Mouse (Mus musculus) forebrain, embryonic 15.5 days (tissue): Measurements from ENCODE around the gene Prr7. TPM values are rescaled to one million over a fixed set of nuclear protein-coding genes. Genes with fewer than 3 reads are reported as not detected.
A peak's percentile ranks its signal among the peaks of the same experiment; 100 is the strongest.

Experiments
- ATAC-seq: fragments of 200-750 bp; cut with Nextera tagmentation; replicated peaks from 2 replicates; pipeline ENCODE4 v1.8.0; 2017; ENCODE audit warnings: mild to moderate bottlenecking, moderate TSS enrichment, moderate library complexity
- H3K27ac ChIP-seq: fragments of 300-500 bp; sonication (generic); replicated peaks from 2 replicates; pipeline ENCODE4 v1.5.1; 2015; ENCODE audit warnings: mild to moderate bottlenecking, inconsistent platforms
- H3K27me3 ChIP-seq: fragments of 300-500 bp; sonication (generic); 2 replicates; pipeline ENCODE4 v1.6.1; 2015; ENCODE audit warnings: inconsistent platforms
- H3K36me3 ChIP-seq: fragments of 300-500 bp; sonication (generic); 2 replicates; pipeline ENCODE4 v1.6.1; 2015; ENCODE audit warnings: mild to moderate bottlenecking, inconsistent platforms
- H3K4me1 ChIP-seq: fragments of 300-500 bp; sonication (generic); 2 replicates; pipeline ENCODE4 v1.6.1; 2015; ENCODE audit warnings: inconsistent platforms
- H3K4me2 ChIP-seq: fragments of 300-500 bp; sonication (generic); replicated peaks from 2 replicates; pipeline ENCODE4 v1.6.1; 2015; ENCODE audit warnings: mild to moderate bottlenecking, inconsistent platforms
- H3K4me3 ChIP-seq: fragments of 300-500 bp; sonication (generic); 2 replicates; pipeline ENCODE4 v1.5.1; 2015; ENCODE audit warnings: mild to moderate bottlenecking, inconsistent platforms
- H3K9ac ChIP-seq: fragments of 300-500 bp; sonication (generic); replicated peaks from 2 replicates; pipeline ENCODE4 v1.6.1; 2015; ENCODE audit warnings: mild to moderate bottlenecking, inconsistent platforms
- H3K9me3 ChIP-seq: fragments of 300-500 bp; sonication (generic); 2 replicates; pipeline ENCODE4 v1.6.1; 2016; ENCODE audit warnings: inconsistent platforms
- WGBS: fragments of 180-500 bp; shearing (Covaris S2); methylation state at CpG from one replicate; pipeline ENCODE4 v1.1.7; 2015; ENCODE audit warnings: mixed read lengths; 5-methylcytosine and 5-hydroxymethylcytosine counted together
- polyA plus RNA-seq: library from polyadenylated mRNA; unstranded; fragments of >200 nt; fragmentation: Nextera tagmentation; extraction: Ambion mirVana; gene quantifications from 2 replicates; pipeline ENCODE4 v1.2.1, GENCODE M21; 2015

Gene Prr7
- polyA plus RNA-seq, 1 experiment from 2014 or later: 3.2 TPM

DNA sequence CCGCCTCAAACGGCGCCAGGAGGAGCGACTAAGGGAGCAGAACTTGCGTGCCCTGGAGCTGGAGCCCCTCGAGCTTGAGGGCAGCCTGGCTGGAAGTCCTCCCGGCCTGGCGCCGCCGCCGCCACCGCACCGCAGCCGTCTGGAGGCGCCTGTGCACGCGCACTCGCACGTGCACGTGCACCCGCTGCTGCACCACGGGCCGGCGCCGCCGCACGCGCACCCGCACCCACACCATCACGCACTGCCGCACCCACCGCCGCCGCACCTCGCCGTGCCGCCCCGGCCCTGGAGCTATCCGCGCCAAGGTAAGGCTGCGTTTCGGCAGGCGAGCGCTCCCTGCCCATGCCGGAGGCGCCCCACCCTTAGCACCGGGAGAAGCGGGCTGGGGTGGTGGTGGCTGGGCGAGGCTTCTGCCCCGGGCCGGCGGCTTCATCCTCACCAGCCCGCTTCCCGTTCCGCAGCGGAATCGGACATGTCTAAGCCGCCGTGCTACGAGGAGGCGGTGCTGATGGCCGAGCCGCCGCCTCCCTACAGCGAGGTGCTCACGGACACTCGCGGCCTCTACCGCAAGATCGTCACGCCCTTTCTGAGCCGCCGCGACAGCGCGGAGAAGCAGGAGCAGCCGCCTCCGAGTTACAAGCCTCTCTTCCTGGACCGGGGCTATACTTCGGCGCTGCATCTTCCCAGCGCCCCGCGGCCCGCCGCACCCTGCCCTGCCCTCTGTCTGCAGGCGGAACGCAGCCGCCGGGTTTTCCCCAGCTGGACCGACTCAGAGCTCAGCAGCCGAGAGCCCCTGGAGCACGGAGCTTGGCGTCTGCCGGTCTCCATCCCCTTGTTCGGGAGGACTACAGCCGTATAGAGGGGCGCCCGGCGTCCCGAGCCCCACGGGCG lies 8.3 kb downstream of the Prr7 start:
- H3K9ac ChIP-seq: peak overlapping the region; percentile 75
- peaks cover 81% of the 10 kb centered on the region for H3K4me1 ChIP-seq
- H3K4me2 ChIP-seq: peak overlapping the region; percentile 99
- peak overlapping the region; percentile 92 for H3K27ac ChIP-seq
- peaks cover 37% of the 10 kb centered on the region for H3K36me3 ChIP-seq
- no peaks in the 10 kb centered on the region for H3K27me3 ChIP-seq
- under 1% methylated on average over 102 of the region's 103 CpGs for WGBS
- ATAC-seq: peak; percentile 51
- no peaks in the 10 kb centered on the region for H3K9me3 ChIP-seq
- peak overlapping the region; percentile 54 for H3K4me3 ChIP-seq

DNA sequence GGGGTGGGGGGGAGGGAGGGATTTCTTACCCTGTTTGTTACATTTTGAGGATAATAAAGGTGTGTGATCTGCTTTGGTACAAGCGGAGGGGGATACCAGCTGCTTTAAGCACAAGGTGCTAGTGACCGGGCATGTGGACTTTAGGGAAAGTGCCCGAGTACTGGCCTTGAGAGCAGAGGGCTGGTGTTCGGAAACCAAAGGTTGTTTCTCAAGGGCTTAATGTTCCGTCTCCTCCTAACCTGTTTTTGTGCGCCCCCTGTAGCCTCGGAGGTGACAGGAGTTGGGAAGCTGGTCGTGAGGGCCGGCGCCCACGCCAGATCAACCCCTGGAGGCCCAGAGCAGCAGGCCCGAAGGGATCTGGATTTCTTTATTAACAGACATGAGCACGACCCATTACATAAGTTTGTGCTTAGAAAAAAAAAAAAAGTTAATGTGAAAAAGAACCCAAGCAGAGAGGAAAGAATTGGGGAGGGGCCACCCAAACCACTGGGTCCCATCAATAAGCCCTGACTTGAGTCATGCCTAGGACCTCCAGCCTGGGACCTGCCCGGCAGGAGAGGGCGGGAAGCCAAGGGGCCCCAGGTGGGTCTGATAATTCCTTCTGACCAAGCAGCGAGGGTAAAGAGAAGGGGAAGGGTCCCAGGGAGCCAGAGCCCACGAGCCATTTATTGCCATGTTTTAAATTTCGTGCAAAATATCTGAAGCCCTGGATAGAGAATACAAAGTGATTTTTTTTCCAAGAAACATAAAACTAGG lies 9.2 kb downstream of the Prr7 start:
- Histone ChIP-seq H3K27me3 (no peaks in the 10 kb centered on the region), H3K4me2 (peak overlapping the region; percentile 99), H3K9ac (peak overlapping the region; percentile 75), H3K4me3 (peak overlapping the region; percentile 54), H3K4me1 (peaks cover 80% of the 10 kb centered on the region), H3K27ac (peak overlapping the region; percentile 92), H3K9me3 (no peaks in the 10 kb centered on the region), H3K36me3 (peaks cover 44% of the 10 kb centered on the region)
- ATAC-seq: no peak
- WGBS: 22% methylated on average over 18 of the region's 18 CpGs

DNA sequence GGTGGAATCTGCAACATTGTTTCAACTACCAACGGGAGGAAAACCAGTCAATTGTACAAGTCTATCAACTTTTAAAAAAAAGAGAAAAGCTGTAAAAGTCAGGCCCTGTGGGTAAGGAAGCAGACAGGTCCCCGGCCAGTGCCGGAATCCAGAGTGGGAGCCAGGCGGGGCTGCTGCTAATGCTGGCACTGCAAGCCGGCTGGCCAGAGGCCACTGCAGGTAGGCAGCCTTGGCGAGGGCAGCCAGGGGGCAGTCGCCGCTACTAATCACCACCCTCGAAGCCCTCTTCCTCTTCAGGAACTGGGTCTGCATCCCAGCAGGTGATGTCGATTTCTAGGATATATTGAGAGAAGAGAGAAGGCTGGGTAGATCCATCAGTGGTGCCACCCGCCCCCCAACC lies 9.9 kb downstream of the Prr7 start:
- no peak for ATAC-seq
- peaks cover 49% of the 10 kb centered on the region for H3K36me3 ChIP-seq
- no peak overlapping the region for H3K4me2 ChIP-seq
- no peaks in the 10 kb centered on the region for H3K9me3 ChIP-seq
- WGBS: 41% methylated on average over 11 of the region's 11 CpGs
- H3K4me1 ChIP-seq: peaks cover 74% of the 10 kb centered on the region
- peak overlapping the region; percentile 92 for H3K27ac ChIP-seq
- H3K4me3 ChIP-seq: no peak overlapping the region
- 0 out of 2 replicates have a peak overlapping the region, but pooled peaks have one; percentile 75 for H3K9ac ChIP-seq
- H3K27me3 ChIP-seq: no peaks in the 10 kb centered on the region

DNA sequence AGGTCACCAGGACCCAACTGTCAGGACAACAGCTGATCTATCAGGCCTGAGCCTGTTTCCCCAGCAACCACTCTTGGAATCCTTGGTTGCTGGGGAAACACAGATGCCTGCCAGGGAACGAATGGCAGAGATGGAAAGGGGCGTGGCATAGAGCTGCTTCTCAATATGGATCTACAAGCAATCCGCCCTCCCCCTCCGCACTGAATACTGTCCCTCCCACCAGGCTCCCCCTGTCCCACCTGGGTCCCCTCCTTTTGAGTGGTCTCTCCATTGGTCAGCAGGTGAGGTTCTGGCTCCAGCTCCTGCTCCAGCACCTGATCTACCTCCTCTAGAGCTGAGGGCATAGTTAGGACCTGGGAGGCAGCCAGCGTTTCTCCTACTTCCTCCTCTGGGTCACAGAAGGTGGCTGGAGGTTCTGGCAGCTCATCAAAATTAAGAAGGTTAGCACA lies 10.6 kb downstream of the Prr7 start:
- Histone ChIP-seq H3K4me3 (no peak overlapping the region), H3K36me3 (peaks cover 56% of the 10 kb centered on the region), H3K4me2 (peak overlapping the region; percentile 10; the same call in 1 of the 2 replicates), H3K9me3 (no peaks in the 10 kb centered on the region), H3K27ac (peak overlapping the region; percentile 92), H3K27me3 (no peaks in the 10 kb centered on the region), H3K4me1 (peaks cover 67% of the 10 kb centered on the region), H3K9ac (0 out of 2 replicates have a peak overlapping the region, but pooled peaks have one; percentile 12)
- peak; percentile 23; the same call in 1 of the 2 replicates for ATAC-seq
- 9% methylated on average over 5 of the region's 5 CpGs for WGBS

DNA sequence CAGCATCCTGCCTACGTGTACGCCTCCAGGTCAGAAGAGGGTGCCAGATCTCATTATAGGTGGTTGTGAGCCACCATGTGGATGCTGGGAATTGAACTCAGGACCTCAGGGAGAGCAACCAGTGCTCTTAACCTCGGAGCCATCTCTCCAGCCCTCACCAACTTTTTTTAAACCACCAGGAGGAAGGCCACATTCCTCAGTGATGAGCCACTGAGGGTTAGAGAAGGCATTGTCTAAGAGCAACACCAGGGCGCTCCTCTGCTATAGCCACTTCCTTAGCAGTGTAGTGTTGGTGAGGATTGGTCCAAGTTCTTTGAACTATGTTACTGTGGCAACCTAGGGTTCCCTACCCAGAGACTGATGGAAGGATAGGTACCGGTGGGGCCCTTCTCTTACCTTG lies 11.7 kb downstream of the Prr7 start:
- Histone ChIP-seq H3K27ac (peak overlapping the region; percentile 92; the same call in 1 of the 2 replicates), H3K4me3 (no peak overlapping the region), H3K36me3 (peaks cover 67% of the 10 kb centered on the region), H3K4me2 (no peak overlapping the region), H3K4me1 (peaks cover 56% of the 10 kb centered on the region), H3K27me3 (no peaks in the 10 kb centered on the region), H3K9ac (no peak overlapping the region), H3K9me3 (no peaks in the 10 kb centered on the region)
- 88% methylated on average over 5 of the region's 5 CpGs for WGBS
- ATAC-seq: no peak

DNA sequence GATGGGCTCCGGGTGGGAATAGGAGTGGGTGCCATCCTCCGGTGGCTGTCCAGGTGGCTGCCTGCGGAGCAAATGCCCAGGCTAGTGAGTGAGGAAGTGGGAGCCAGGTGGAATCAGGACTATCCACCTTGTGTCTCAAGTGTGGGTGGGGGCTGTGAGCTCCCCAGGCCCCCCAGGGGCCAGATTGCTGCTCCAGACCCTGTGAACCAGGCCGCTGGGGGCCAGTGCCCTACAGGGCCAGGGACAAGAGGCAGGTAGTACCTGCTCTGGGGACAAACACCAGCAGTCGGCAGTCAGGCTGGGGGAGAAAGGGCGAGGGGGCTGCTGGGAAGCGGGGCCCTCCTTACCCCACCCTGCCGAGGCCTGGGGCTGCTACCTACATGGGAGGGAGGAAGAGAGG lies 12.2 kb downstream of the Prr7 start:
- Histone ChIP-seq H3K36me3 (peaks cover 72% of the 10 kb centered on the region), H3K27me3 (no peaks in the 10 kb centered on the region), H3K9me3 (no peaks in the 10 kb centered on the region), H3K4me1 (peaks cover 51% of the 10 kb centered on the region), H3K27ac (peak overlapping the region; percentile 92; the same call in 1 of the 2 replicates), H3K9ac (no peak overlapping the region), H3K4me3 (no peak overlapping the region), H3K4me2 (no peak overlapping the region)
- WGBS: 95% methylated on average over 8 of the region's 8 CpGs
- ATAC-seq: no peak

DNA sequence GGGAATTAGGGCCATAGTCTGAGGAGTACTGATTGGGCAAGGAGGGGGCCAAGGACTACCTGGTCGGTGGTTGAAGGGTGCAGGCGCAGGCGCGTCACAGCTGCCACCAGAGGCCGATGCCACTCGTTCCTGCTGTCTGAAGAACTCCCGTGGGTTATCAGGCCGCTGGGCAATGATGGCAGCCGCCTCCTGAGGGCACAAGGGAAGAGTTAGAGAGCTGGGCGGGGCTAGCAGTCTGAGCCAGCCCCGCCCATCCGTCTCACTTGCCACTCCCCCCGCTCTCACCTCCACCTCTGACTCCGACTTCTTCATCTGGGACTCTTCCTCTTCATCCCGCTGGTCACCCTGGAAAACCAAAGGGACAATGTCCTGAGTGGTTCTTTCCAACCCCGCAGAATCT lies 13.4 kb downstream of the Prr7 start:
- no peak overlapping the region for H3K9ac ChIP-seq
- no peaks in the 10 kb centered on the region for H3K27me3 ChIP-seq
- no peak overlapping the region for H3K4me2 ChIP-seq
- no peaks in the 10 kb centered on the region for H3K9me3 ChIP-seq
- no peak for ATAC-seq
- peaks cover 85% of the 10 kb centered on the region for H3K36me3 ChIP-seq
- peaks cover 47% of the 10 kb centered on the region for H3K4me1 ChIP-seq
- WGBS: 70% methylated on average over 16 of the region's 16 CpGs
- no peak overlapping the region for H3K4me3 ChIP-seq
- peak overlapping the region; percentile 31; the same call in 1 of the 2 replicates for H3K27ac ChIP-seq

DNA sequence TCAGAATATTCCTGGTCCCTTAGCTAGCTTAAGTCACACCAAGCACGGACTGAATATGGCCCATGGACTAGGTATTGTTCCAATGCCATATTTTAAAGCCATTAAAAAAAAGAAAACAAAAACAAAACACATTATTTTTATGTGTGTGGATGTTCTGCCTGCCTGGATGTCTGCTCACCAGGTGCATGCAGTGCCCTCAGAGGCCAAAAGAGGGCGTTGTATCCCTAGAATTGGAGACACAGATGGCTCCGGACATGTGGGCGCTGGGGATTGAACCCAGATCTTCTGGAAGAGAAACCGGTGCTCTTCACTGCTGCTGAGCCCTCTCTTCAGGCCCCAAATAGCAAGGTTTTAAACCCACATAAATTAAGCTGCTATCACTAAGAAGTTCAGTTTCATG lies 14.0 kb downstream of the Prr7 start:
- Histone ChIP-seq H3K27me3 (no peaks in the 10 kb centered on the region), H3K27ac (peak overlapping the region; percentile 31; the same call in 1 of the 2 replicates), H3K4me1 (peaks cover 47% of the 10 kb centered on the region)

DNA sequence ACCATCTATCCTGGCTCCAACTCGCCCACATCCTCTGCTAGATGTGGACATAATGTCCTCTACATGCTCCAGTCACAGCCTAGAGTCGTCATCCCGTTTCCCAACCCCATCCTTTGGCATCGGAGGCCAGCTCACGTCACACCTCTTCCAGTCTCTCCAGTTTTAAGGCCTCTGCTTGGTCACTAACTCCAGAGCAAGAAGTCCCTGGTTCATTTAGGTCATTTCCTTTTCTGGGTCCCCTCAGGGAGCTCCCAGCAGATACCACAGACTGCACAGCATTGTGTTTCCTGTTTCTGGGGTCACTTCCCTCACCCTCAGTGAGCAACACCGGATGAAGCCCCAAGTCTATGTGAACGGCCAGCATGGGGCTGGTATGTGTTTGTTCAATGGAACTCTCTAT lies 14.9 kb downstream of the Prr7 start:
- H3K9me3 ChIP-seq: no peaks in the 10 kb centered on the region
- no peaks in the 10 kb centered on the region for H3K27me3 ChIP-seq
- no peak overlapping the region for H3K9ac ChIP-seq
- no peak overlapping the region for H3K4me3 ChIP-seq
- H3K4me1 ChIP-seq: peaks cover 47% of the 10 kb centered on the region
- ATAC-seq: no peak
- no peak overlapping the region for H3K4me2 ChIP-seq
- H3K36me3 ChIP-seq: peaks cover 82% of the 10 kb centered on the region
- H3K27ac ChIP-seq: no peak overlapping the region
- WGBS: 86% methylated on average over 7 of the region's 7 CpGs

More for the DNA sequence above, 14.0 kb downstream of the Prr7 start:
- H3K4me2 ChIP-seq: no peak overlapping the region
- ATAC-seq: no peak
- H3K4me3 ChIP-seq: no peak overlapping the region
- H3K9ac ChIP-seq: no peak overlapping the region
- WGBS: 48% methylated on average over 5 of the region's 5 CpGs
- peaks cover 89% of the 10 kb centered on the region for H3K36me3 ChIP-seq
- no peaks in the 10 kb centered on the region for H3K9me3 ChIP-seq

DNA sequence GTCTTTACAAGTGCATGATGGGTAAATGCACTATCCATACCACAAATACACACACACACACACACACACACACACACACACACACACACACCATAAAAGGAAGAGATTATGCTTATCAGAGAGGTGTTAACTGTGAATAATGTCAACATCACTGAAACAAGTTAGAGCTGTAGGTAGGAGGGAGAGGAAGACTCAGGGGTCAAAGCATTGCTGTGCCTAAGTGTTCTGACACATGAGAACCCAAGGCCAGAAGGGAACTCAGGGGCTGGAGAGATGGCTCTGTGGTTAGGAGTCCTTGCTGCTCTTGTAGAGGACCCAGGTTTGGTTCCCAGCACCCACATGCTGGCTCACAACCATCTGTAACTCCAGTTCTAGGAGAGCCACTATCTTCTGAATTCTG lies 15.9 kb downstream of the Prr7 start:
- no peak overlapping the region for H3K4me3 ChIP-seq
- H3K4me2 ChIP-seq: no peak overlapping the region
- no peak overlapping the region for H3K27ac ChIP-seq
- no peaks in the 10 kb centered on the region for H3K9me3 ChIP-seq
- H3K27me3 ChIP-seq: no peaks in the 10 kb centered on the region
- H3K9ac ChIP-seq: no peak overlapping the region
- ATAC-seq: no peak
- peaks cover 47% of the 10 kb centered on the region for H3K4me1 ChIP-seq
- peaks cover 78% of the 10 kb centered on the region for H3K36me3 ChIP-seq

DNA sequence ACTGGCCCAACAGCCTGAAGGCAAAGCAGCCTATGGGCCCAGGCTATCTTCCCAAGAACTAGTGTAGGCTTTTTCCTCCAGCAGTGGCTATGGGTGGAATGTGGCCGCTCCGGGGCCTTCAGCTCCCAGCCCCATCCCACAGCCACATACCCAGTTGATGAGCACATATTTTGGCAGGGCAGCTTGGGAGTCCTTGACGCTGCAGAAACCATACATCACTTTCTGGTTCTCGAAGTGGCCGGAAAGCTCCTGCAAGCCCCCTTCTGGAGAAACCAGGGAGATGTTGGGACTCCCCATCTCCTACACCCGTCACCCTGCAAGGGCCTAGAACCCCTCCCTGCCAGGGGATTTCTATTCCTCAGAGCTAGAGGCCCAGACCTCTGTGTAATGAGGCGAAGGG lies 18.5 kb downstream of the Prr7 start:
- WGBS: 82% methylated on average over 7 of the region's 7 CpGs
- Histone ChIP-seq H3K9ac (peak overlapping the region; percentile 99), H3K4me3 (peak overlapping the region; percentile 73; the same call in 1 of the 2 replicates), H3K27ac (peak overlapping the region; percentile 98), H3K36me3 (peaks cover 52% of the 10 kb centered on the region), H3K4me1 (peaks cover 52% of the 10 kb centered on the region), H3K27me3 (no peaks in the 10 kb centered on the region), H3K4me2 (peak overlapping the region; percentile 96), H3K9me3 (no peaks in the 10 kb centered on the region)
- ATAC-seq: no peak

DNA sequence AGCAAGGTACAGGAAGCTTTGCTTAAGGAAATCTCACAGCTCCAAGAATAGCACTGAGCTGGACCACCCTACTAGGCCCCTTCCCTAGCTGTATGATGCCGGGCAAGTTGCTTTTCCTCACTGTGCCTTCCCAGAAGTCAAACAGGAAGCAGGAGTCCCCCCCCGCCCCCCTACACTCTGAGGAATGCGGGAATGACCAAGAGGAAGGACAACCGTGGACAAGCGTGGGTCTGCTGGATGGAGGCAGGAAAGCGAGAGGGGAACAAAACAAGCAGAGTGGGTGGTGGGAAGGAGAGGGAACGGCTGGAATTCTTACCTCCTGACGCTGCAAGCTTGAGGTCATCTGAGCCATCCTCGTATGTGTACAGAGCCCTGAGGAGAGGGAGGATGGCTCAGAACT lies 19.0 kb downstream of the Prr7 start:
- H3K4me1 ChIP-seq: peaks cover 52% of the 10 kb centered on the region
- no peak for ATAC-seq
- 58% methylated on average over 9 of the region's 9 CpGs for WGBS

More for the DNA sequence above, 19.0 kb downstream of the Prr7 start:
- H3K27me3 ChIP-seq: no peaks in the 10 kb centered on the region
- H3K4me3 ChIP-seq: peak overlapping the region; percentile 73
- no peaks in the 10 kb centered on the region for H3K9me3 ChIP-seq
- peak overlapping the region; percentile 99 for H3K9ac ChIP-seq
- H3K4me2 ChIP-seq: peak overlapping the region; percentile 96
- peaks cover 48% of the 10 kb centered on the region for H3K36me3 ChIP-seq
- H3K27ac ChIP-seq: peak overlapping the region; percentile 98
